Mouse (Mus musculus) midbrain, embryonic 16.5 days (tissue): ENCODE data around the gene 4930522L14Rik. TPM values are rescaled to one million over a fixed set of nuclear protein-coding genes. Genes with fewer than 3 reads are reported as not detected.
"Not testable (repeated sequence)": the region's sequence is repeated elsewhere in the genome, so short reads cannot be mapped to it uniquely, and the experiment has no call there.

Experiments used
- ATAC-seq: fragments of 200-750 bp; cut with Nextera tagmentation; 2 replicates; pipeline ENCODE4 v1.8.0; 2017; ENCODE audit warnings: moderate TSS enrichment
- H3K27ac ChIP-seq: fragments of 300-500 bp; sonication (generic); 2 replicates; pipeline ENCODE4 v1.5.1; 2014; ENCODE audit warnings: mild to moderate bottlenecking, low read length, mixed read lengths
- H3K27me3 ChIP-seq: fragments of 300-500 bp; sonication (generic); 2 replicates; pipeline ENCODE4 v1.6.1; 2014; ENCODE audit warnings: low read depth, low read length, mixed read lengths; ENCODE audit not compliant: control insufficient read depth, insufficient read depth
- H3K36me3 ChIP-seq: fragments of 300-500 bp; sonication (generic); 2 replicates; pipeline ENCODE4 v1.6.1; 2014; ENCODE audit warnings: mild to moderate bottlenecking, low read length, moderate library complexity, mixed read lengths; ENCODE audit not compliant: control insufficient read depth, insufficient read depth
- H3K4me1 ChIP-seq: fragments of 300-500 bp; sonication (generic); 2 replicates; pipeline ENCODE4 v1.6.1; 2014; ENCODE audit warnings: mild to moderate bottlenecking, low read length, mixed read lengths; ENCODE audit not compliant: control insufficient read depth, insufficient read depth
- H3K4me2 ChIP-seq: fragments of 300-500 bp; sonication (generic); 2 replicates; pipeline ENCODE4 v1.6.1; 2014; ENCODE audit warnings: mild to moderate bottlenecking, low read length, mixed read lengths
- H3K4me3 ChIP-seq: fragments of 300-500 bp; sonication (generic); 2 replicates; pipeline ENCODE4 v1.5.1; 2014; ENCODE audit warnings: low read depth, mild to moderate bottlenecking, low read length, moderate library complexity, mixed read lengths
- H3K9ac ChIP-seq: fragments of 300-500 bp; sonication (generic); 2 replicates; pipeline ENCODE4 v1.6.1; 2014; ENCODE audit warnings: low read depth, low read length, mixed read lengths
- H3K9me3 ChIP-seq: fragments of 300-500 bp; sonication (generic); replicated peaks from 2 replicates; pipeline ENCODE4 v1.6.1; 2014; ENCODE audit warnings: mild to moderate bottlenecking, low read length, mixed read lengths; ENCODE audit not compliant: control insufficient read depth, poor library complexity, severe bottlenecking
- WGBS: fragments of 180-500 bp; shearing (Covaris S2); extraction: QIAGEN DNeasy Blood & Tissue Kit; methylation state at CpG from one replicate; pipeline ENCODE4 v1.1.7; 2014; 5-methylcytosine and 5-hydroxymethylcytosine counted together
- polyA plus RNA-seq: library from polyadenylated mRNA; unstranded; fragments of >200 nt; fragmentation: Nextera tagmentation; extraction: Ambion mirVana; gene quantifications from 2 replicates; pipeline ENCODE4 v1.2.1, GENCODE M21; 2015

The 4930522L14Rik gene
- 4.0 and 4.9 TPM in 2 replicates for polyA plus RNA-seq

DNA sequence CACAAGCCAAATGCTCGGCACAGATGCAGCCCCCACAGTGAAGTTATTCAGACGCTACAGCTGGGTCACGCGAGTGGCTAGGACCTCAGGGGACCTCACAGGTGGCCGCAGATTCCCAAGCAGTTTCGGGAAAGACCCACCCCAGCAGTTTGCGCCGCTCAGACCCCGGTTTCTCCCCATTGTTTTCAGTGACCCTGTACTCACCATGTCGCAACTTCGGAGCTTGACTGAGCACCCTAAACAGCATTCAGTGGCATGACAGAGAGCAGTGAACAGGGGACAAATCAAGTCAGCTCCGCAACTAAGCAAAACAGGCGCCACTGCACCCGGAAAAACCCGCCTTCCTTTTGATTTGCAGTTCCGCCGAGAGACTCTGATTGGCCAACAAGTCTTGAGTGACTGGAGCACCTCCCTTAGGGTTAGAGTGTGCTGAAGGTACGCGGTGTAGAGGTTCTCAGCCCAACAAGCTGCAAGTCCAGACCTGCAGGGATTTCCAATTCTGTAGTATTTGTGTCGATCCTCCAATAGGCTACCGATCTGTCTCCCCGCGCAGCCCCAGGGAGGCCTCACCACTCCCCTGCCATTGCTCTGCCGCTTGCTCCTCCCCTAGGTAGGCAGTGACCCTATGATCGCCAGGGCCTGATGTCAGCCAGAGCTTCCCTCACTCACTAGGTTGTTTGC, at the start of gene 4930522L14Rik:
Gene 4930522L14Rik, minus strand, starts transcription at position 496 of the 681 bp plus-strand sequence.
- H3K4me1 ChIP-seq, H3K36me3 ChIP-seq, H3K27ac ChIP-seq, H3K9me3 ChIP-seq, H3K27me3 ChIP-seq: not testable (repeated sequence)
- H3K9ac ChIP-seq, result peak within 1 kb of the TSS; percentile 57
- under 1% methylated on average over 25 of the region's 25 CpGs for WGBS
- H3K4me3 ChIP-seq, result peak within 1 kb of the TSS; percentile 50
- peak within 1 kb of the TSS; percentile 69 for H3K4me2 ChIP-seq
- peak; percentile 98 for ATAC-seq

DNA sequence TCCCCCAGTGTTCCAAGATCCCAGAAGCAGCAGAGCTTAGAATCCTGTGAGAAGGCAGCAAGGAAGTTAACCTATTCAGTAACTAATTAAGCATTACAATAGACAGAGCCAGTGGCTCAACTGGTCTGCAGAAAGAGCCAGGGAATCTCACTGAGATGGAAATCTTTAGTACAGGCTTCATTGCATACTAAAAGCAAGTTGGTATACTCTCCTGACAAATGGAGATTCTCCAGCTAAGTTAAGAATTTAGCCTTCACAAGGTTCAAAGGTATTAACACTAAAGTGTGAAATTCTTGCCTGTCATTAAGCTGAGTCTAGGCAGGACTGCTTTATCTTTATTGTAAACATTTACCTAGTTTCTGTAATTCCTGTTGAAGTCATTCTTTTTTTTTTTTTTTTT, 49.8 kb upstream of the 4930522L14Rik start:
- not testable (repeated sequence) for H3K27ac ChIP-seq, H3K27me3 ChIP-seq, ATAC-seq, H3K4me1 ChIP-seq, H3K4me3 ChIP-seq, H3K9me3 ChIP-seq, H3K9ac ChIP-seq, H3K36me3 ChIP-seq, H3K4me2 ChIP-seq

DNA sequence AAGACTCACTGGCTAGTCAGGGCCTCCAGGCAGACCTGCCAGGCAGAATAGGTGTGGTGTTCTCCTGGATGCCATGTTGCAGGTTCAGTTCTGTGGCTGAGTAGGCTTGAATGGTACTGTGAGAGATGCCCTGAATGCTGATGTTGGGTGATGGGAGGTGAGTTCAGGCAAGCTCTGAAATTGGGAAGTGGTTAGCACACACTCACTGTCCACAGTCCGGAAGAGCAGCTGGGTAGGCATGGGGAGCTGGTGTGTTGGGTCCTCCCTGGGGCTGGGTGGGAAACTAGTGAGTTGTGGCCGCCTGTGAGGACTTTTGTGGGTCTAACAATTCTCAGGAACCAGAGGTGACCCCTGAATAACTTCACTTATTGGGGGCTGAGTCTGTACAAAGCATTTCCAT, 48.3 kb upstream of the 4930522L14Rik start:
- H3K4me2 ChIP-seq, H3K27ac ChIP-seq, H3K36me3 ChIP-seq, H3K4me3 ChIP-seq, H3K4me1 ChIP-seq, H3K27me3 ChIP-seq, H3K9ac ChIP-seq, ATAC-seq, H3K9me3 ChIP-seq: not testable (repeated sequence)
- 66% methylated on average over 2 of the region's 2 CpGs for WGBS

DNA sequence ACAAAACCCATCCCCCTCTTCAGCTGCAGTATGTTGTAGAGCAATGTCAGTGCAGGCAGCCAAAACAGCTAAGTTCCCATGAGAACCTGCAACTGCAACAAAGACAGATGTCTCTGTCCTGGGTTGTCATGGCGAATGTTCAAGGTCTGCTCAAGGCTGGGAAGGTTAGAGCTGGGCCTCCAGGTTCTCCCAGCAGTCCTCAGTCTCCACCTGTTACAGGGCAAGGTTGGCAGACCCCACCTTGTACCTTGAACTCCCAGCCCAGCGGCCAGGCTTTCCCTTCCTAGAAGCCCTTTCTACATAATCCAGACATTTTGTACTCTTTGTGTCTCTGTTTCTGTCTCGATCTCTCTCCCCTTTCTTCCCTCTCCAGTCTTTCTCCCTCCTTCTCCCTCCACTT, 45.3 kb upstream of the 4930522L14Rik start:
- ATAC-seq, result not testable (repeated sequence)
- WGBS, result 90% methylated on average over 3 of the region's 3 CpGs

DNA sequence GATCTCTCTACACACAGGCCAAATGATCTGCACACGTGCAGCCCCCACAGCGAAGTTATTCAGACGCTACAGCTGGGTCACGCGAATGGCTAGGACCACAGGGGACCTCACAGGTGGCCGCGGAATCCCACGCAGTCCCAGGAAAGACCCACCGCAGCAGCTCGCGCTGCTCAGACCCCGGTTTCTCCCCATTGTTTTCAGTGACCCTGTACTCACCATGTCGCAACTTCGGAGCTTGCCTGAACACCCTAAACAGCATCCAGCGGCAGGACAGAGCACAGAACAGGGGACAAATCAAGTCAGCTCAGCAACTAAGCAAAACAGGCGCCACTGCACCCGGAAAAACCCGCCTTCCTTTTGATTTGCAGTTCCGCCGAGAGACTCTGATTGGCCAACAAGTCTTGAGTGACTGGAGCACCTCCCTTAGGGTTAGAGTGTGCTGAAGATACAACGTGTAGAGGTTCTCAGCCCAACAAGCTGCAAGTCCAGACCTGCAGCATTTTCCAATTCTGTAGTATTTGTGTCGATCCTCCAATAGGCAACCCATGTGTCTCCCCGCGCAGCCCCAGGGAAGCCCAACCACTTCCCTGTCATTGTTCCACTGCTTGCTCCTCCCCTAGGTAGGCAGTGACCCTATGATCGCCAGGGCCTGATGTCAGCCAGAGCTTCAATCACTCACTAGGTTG, 44.4 kb upstream of the 4930522L14Rik start:
- WGBS, result 2% methylated on average over 25 of the region's 25 CpGs
- peak; percentile 96 for ATAC-seq
- not testable (repeated sequence) for H3K9me3 ChIP-seq, H3K27me3 ChIP-seq, H3K36me3 ChIP-seq, H3K4me1 ChIP-seq
- Histone ChIP-seq H3K27ac (peak overlapping the region; percentile 5; the same call in 1 of the 2 replicates), H3K4me3 (peak overlapping the region; percentile 43), H3K4me2 (peak overlapping the region; percentile 70), H3K9ac (peak overlapping the region; percentile 51; the same call in 1 of the 2 replicates)

More for the DNA sequence above, 45.3 kb upstream of the 4930522L14Rik start:
- H3K27ac ChIP-seq, H3K4me2 ChIP-seq, H3K9me3 ChIP-seq, H3K4me3 ChIP-seq, H3K27me3 ChIP-seq, H3K9ac ChIP-seq, H3K36me3 ChIP-seq, H3K4me1 ChIP-seq: not testable (repeated sequence)

DNA sequence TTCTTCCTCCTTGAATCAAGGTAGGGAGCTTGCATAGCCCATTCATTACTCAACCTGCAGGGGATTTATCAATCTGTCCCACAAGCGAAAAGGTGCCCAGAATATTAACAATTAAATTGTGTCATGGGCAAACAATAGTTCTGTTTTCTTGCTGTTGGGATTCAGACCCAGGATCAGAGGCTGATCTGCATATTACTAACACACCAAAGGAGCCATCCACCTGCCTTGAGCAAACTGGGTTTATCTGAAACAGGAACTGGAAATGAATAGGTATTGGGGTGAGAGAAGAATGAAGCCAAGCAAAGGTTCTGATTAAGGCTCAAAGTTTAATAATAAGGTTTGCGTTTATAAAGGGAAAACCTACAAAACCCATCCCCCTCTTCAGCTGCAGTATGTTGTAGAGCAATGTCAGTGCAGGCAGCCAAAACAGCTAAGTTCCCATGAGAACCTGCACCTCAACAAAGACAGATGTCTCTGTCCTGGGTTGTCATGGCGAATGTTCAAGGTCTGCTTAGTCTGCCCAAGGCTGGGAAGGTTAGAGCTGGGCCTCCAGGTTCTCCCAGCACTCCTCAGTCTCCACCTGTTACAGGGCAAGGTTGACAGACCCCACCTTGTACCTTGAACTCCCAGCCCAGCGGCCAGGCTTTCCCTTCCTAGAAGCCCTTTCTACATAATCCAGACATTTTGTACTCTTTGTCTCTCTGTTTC, 541 bp upstream of the 4930522L14Rik start:
- not testable (repeated sequence) for H3K27me3 ChIP-seq, H3K27ac ChIP-seq, H3K36me3 ChIP-seq, H3K9me3 ChIP-seq, H3K4me1 ChIP-seq
- H3K4me3 ChIP-seq, result peak overlapping the region; percentile 50
- WGBS, result 51% methylated on average over 3 of the region's 4 CpGs
- peak overlapping the region; percentile 69 for H3K4me2 ChIP-seq
- ATAC-seq, result peak; percentile 64
- H3K9ac ChIP-seq, result 0 out of 2 replicates have a peak overlapping the region, but pooled peaks have one; percentile 35

DNA sequence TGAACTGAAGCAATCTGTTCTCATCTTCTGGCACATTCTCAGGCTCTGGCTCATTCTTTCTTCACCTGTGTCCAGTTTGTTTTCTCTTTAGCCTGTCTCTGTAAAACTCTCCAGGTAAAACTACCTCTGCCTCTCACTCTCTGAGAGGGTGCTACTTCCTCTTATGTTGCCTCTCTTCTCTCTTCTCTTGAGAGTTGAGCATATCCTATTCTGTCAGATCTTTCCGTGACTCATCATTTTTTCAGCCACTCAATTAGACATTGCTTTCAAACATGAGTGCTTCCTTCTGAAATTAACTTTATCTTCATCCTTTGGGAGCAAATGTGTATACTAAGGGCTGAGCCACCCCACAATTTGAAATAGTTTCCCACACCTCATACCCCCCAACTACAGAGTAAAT, 6.6 kb downstream of the 4930522L14Rik start:
- WGBS, result 94% methylated on average over 1 of the region's 1 CpGs
- not testable (repeated sequence) for H3K36me3 ChIP-seq, H3K4me3 ChIP-seq, ATAC-seq, H3K9me3 ChIP-seq, H3K4me1 ChIP-seq, H3K4me2 ChIP-seq, H3K27ac ChIP-seq, H3K27me3 ChIP-seq, H3K9ac ChIP-seq

DNA sequence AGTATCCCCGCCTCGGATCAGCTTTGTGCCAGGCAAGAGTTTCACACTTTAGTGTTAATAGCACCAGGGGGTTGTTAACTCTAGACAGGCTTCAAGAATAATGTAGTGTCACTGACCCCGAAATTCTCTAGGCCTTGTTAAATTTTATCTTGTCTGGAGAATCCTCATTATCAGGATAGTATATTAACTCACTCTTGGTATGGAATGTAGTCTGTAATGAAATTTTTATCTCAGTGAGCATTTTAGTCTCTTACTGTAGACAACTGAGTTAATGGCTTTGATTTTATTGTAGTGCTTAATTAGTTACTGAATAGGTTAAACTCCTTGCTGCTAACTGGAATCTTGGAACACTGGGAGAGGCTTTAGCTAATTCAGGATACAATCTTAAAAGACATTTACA, 34.3 kb downstream of the 4930522L14Rik start:
- H3K9ac ChIP-seq, H3K4me2 ChIP-seq, H3K9me3 ChIP-seq, H3K27me3 ChIP-seq, H3K4me3 ChIP-seq, H3K36me3 ChIP-seq, H3K4me1 ChIP-seq, ATAC-seq, H3K27ac ChIP-seq: not testable (repeated sequence)
- 77% methylated on average over 3 of the region's 3 CpGs for WGBS
